In the genomic region with DNA sequence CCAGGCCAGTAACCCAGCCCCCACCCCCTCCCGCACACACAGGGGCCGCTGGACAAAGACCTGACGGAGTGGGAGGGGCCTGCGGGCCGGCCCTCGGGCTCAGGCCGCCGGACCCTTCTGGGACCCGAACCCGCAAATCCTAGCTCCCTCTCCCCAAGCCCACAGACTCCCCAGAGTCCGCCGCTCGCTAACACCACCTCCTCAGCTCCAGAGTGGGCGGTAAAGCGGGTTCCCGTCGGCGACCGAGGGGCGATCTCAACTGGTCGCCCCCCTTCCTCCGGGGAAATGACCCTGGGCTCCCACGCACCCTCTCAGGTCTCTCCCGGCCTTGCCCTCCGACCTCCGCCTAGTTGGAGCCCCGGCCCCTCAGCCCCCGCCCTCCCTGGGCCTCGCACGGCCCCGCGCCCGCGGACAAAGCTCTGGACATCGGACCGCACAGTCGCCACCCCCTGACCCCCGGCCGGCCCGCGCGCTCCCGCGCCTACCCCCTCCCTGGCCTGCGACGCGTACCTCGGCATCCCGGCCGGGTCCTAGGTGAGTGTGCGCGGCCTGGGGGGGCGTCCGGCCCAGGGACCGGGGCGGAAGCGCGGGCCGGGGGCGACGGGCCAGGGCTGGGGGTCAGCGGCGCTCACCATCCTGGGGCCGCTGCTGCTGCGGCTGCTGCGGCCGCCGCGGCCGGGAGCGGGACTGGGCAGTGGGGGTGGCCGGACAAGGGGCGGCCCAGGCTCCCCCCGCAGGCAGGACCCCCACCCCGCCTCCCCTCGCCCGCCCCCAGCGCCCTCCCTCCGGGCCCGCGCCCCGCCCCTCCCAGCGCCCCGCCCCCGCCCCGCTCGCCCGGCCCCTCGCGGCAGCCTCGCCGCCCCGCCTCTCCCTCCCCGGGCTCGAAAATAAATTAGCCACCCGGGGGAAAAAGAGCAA, we compare ENCODE assay signal across 7 mouse cellular contexts. TPM values are rescaled to one million over a fixed set of nuclear protein-coding genes. Genes with fewer than 3 reads are reported as not detected.
DNase-seq lines count a peak whose midpoint lies in the region; ATAC-seq lines count a peak whose summit lies in the region.

Gene Fignl2 (minus strand): TSS at position 755 of the 918 bp plus-strand sequence.

- H3K4me3 ChIP-seq in kidney, embryonic 16.5 days (ENCODE audit: low read length), result peak within 1 kb of the TSS; percentile 81

- WGBS in kidney, embryonic 16.5 days, result under 1% methylated on average over 44 of the region's 96 CpGs

- H3K36me3 ChIP-seq in kidney, embryonic 16.5 days (ENCODE audit: insufficient read depth, low read length), result no peaks in the 10 kb centered on the region

- peak within 1 kb of the TSS; percentile 80 for H3K4me2 ChIP-seq in kidney, embryonic 16.5 days (replicated peaks; ENCODE audit: low read depth, low read length)

- H3K27me3 ChIP-seq in kidney, embryonic 16.5 days (ENCODE audit: insufficient read depth, low read length), result no peaks in the 10 kb centered on the region

- peaks cover 72% of the 10 kb centered on the region for H3K4me1 ChIP-seq in kidney, embryonic 16.5 days (ENCODE audit: insufficient read depth, low read length)

- H3K27ac ChIP-seq in kidney, embryonic 16.5 days (ENCODE audit: low read length), result peak within 1 kb of the TSS; percentile 97

- H3K9me3 ChIP-seq in kidney, embryonic 16.5 days (ENCODE audit: low read length), result no peaks in the 10 kb centered on the region

- peak; percentile 49 for ATAC-seq in kidney, embryonic 16.5 days (ENCODE audit: low FRiP score, low TSS enrichment)

- H3K9ac ChIP-seq in kidney, embryonic 16.5 days (replicated peaks; ENCODE audit: low read length), result peak within 1 kb of the TSS; percentile 96

- peak; percentile 83 for DNase-seq in Muller cell, postnatal 12 days (ENCODE audit: inconsistent ontology term)
- peak; percentile 68 to 77 for DNase-seq in adrenal gland, postnatal 36 days
- DNase-seq in gastrocnemius, postnatal 4 days (ENCODE audit: low spot score in 2 of 2), result peak; percentile 33 to 58
- peak; percentile 77 for DNase-seq in mesoderm, embryonic 11.5 days (ENCODE audit: low read depth, low spot score)
- DNase-seq in urinary bladder, postnatal 36 days (ENCODE audit: low spot score in 2 of 2), result no peak
- DNase-seq in frontal cortex, postnatal 14 days (ENCODE audit: low spot score in 2 of 2), result no peak

RNA-seq across cellular contexts. Expression of gene Fignl2, which starts in this region (rescaled TPM):
- total RNA-seq in adrenal gland, postnatal 36 days (2021), result 1 to 10 TPM; 9.4 to 9.9 TPM
- total RNA-seq in gastrocnemius, postnatal 4 days (2021), result 1 to 10 TPM; 3.2 to 4.1 TPM
- 0.26 and 0.35 TPM in 2 replicates for polyA plus RNA-seq in kidney, embryonic 16.5 days (2015; fragmentation: Nextera tagmentation; extraction: Ambion mirVana)

Comparison
In these comparisons a context has a peak if more than half of its experiments do, and no peak if none do; other contexts are left out.
1. Peak in ATAC-seq, H3K4me3 ChIP-seq, H3K27ac ChIP-seq, H3K9ac ChIP-seq and H3K4me2 ChIP-seq in kidney, embryonic 16.5 days; RNA of the gene not detected or under 1 TPM.
2. DNase-seq: peak in Muller cell, postnatal 12 days (single experiment), adrenal gland, postnatal 36 days (2 of 2), gastrocnemius, postnatal 4 days (2 of 2) and mesoderm, embryonic 11.5 days (single experiment); none in urinary bladder, postnatal 36 days (0 of 2) and frontal cortex, postnatal 14 days (0 of 2).